Mouse (Mus musculus): ENCODE results near the gene Grin2c. TPM values are rescaled to one million over a fixed set of nuclear protein-coding genes. Genes with fewer than 3 reads are reported as not detected.

Gene Grin2c
- total RNA-seq, 2 experiments from 2014 or later = 2.2 to 10.6 TPM

DNA sequence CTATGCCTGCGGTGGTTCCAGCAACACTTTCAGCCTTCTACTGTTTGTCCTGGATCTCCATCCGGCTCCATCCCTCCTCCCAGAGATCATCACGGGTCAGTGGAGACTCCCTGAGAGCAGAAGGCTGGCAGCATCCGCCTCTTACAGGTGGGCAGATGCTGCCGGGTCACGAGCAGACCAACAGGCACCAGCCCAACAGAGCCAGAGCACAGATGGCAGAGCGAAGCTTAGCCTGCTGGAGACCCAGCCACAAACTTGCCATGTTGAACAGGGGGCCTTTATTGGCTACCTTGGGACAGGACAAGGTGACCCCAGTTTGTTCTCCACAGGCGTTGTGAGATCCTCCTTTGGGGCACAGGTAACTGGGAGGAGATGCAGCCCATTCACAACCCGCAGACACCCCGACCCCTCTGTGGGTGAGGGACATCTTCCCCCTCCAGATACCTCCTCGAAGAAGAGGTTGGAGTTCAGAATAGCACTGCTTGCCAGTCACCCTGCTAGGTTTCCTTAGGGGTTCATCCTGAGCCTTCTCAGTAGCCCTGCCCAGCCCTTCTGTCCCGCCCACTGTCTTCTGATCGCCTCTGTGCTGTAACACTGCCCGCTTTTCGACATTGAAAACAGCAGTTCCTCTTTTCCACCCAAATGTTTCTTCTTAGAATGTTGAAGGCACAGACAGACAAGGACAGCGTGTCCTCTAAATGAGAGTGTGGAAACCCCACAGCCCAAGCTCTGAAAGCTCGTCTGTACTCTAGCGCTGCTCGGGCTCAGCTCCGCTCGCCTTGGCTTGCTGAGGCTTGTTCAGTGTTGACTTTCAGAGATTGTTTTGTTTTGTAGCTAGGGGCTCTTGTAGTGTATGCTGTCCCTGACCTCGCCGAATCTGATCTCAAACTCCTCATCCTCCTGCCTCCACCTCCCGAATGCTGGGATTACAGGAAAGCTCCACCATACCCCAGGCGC lies 58.0 kb downstream of the Grin2c start:
- DNase-seq (ENCODE audit: low spot score in 2 of 2) = no peak

DNA sequence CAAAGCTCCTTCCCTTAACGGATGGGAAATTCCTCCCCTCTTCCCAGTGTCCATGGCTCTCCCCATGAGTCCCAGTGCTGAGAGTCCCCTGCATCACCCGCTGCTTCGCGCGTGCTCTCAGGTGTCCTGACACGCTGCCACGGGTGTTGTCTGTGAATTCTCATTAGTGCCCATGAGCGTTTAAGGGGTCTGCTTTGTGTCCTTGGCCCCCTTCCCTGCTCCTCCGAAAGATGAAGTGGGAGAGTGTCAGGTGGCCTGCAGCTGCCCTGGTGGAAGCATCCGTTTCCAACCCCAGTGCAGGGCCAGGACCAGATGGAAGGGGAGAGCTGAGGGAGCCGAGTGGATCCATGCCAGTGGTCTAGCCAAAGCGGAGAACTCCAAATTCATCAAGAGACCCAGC lies 58.9 kb downstream of the Grin2c start:
- DNase-seq (ENCODE audit: low spot score in 2 of 2) = no peak

DNA sequence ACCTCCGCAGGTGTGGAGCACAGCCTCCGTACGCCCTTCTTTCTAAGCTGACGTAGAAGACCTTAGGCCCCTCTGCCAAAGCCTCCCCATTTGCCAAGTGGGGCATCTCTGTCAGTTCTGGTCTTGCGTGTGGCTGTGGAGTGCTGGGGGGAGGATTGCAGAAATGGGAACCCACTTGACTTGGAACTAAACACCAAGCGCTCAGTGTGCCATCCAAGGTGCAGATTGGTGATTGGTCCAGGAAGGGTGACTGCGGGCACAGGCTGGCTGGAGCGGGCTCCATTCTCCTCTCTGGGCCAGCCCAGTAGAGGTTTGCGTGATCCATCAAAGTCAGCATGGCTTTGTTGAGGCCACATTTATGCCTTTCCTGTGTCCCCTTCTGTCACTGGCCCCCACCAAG lies 64.3 kb downstream of the Grin2c start:
- DNase-seq (ENCODE audit: low spot score in 2 of 2) = no peak

DNA sequence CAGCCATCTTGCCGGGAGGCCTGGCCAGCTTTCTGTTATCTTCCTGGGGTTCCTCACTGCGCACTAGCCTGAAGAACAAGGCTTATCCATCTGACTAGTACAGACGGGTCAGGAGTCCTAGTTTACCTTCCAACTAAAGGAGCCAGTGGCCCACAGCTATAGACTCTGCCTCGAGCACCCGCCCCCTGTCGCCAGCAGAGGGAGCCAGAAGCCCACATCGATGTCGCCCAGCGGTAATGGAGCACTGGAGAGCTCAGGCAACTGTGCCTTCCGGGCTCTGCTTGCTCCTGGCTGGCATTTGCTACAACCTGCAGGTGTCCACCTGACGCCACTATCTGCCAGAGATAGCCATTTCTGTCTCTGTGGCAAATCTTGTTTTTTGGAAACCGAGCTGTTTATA lies 64.7 kb downstream of the Grin2c start:
- peak; percentile 83 to 84 for DNase-seq (ENCODE audit: low spot score in 2 of 2)

DNA sequence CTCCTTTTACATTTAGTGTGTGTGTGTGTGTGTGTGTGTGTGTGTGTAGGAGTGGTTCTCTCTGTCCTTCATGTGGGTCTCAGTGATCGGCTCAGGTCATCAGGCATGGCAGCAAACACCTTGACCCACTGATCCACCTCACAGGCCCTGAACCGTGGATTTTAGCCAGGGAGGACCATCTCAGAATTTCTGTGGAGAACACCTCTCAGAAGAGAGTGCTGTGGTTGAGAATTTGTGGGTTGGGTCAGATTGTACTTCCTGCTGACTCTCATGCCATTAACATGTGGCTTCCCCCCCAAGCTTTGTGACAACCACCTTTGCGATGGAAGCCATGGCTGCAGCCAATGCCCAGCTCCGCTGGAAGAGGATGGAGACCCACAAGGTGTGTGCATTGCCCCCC lies 66.5 kb downstream of the Grin2c start:
- DNase-seq (ENCODE audit: low spot score in 2 of 2) = no peak

Small RNA genes lying within 50 kb of the gene (microRNA-seq; reads per million reads assigned to microRNA genes)
- 0 reads per million in 2 experiments for gene Gm25837 (ENCODE audit: borderline number of aligned reads in 2 of 2)

Other genes with a start within 250 kb of the Grin2c start
- gene Cd300ld4, start 240.2 kb downstream of the Grin2c start, total RNA-seq (2021) = under 1 TPM in 1 of 2 experiments, not detected in 1; 0.74 TPM
- 10 to 100 TPM in 1 of 2 experiments, 1 to 10 TPM in 1; 3.4 to 10.9 TPM for gene Cd300ld5, start 229.5 kb downstream of the Grin2c start, total RNA-seq (2021)
- 10 to 100 TPM in 1 of 2 experiments, 1 to 10 TPM in 1; 8.6 to 10.5 TPM for gene Cd300ld3, start 218.8 kb downstream of the Grin2c start, total RNA-seq (2021)
- under 1 TPM; 0.46 to 0.64 TPM for gene Cd300e, start 205.1 kb downstream of the Grin2c start, total RNA-seq (2021)
- gene Rab37, start 175.8 kb downstream of the Grin2c start, total RNA-seq (2021) = 1 to 10 TPM in 1 of 2 experiments, under 1 TPM in 1; 0.76 to 1.3 TPM
- 1 to 10 TPM; 1.3 to 2.5 TPM for gene Cd300lf, start 133.3 kb downstream of the Grin2c start, total RNA-seq (2021)
- 10 to 100 TPM; 17.2 to 19.3 TPM for gene Slc9a3r1, start 103.9 kb downstream of the Grin2c start, total RNA-seq (2021)
- 10 to 100 TPM; 20.3 to 20.7 TPM for gene Tmem104, start 79.8 kb downstream of the Grin2c start, total RNA-seq (2021)
- gene Nat9, start 79.4 kb downstream of the Grin2c start, total RNA-seq (2021) = 10 to 100 TPM; 26.2 to 27.6 TPM
- gene Fdxr, start 9.8 kb upstream of the Grin2c start, total RNA-seq (2021) = 1,000 to 10,000 TPM; 1,063 to 1,343 TPM
- gene Fads6, start 30.4 kb upstream of the Grin2c start, total RNA-seq (2021) = 10 to 100 TPM; 43.9 to 59.6 TPM
- gene Otop2, start 39.9 kb upstream of the Grin2c start, total RNA-seq (2021) = not detected
- gene Ush1g, start 54.8 kb upstream of the Grin2c start, total RNA-seq (2021) = under 1 TPM; 0.36 to 0.74 TPM
- gene Otop3, start 67.5 kb upstream of the Grin2c start, total RNA-seq (2021) = not detected
- gene Hid1, start 100.5 kb upstream of the Grin2c start, total RNA-seq (2021) = 10 to 100 TPM; 31.4 to 65.8 TPM
- 100 to 1,000 TPM; 159 to 181 TPM for gene Cdr2l, start 114.7 kb upstream of the Grin2c start, total RNA-seq (2021)
- gene Mrpl58, start 136.5 kb upstream of the Grin2c start, total RNA-seq (2021) = 100 to 1,000 TPM; 133 to 137 TPM
- gene Atp5h, start 152.7 kb upstream of the Grin2c start, total RNA-seq (2021) = 100 to 1,000 TPM; 595 to 747 TPM
- gene Kctd2, start 152.9 kb upstream of the Grin2c start, total RNA-seq (2021) = 10 to 100 TPM; 44.1 to 71.4 TPM
- gene Trim80, start 173.3 kb upstream of the Grin2c start, total RNA-seq (2021) = under 1 TPM; 0.20 to 0.61 TPM
- gene Slc16a5, start 195.2 kb upstream of the Grin2c start, total RNA-seq (2021) = not detected
- 10 to 100 TPM in 1 of 2 experiments, 1 to 10 TPM in 1; 7.9 to 11.1 TPM for gene Armc7, start 208.4 kb upstream of the Grin2c start, total RNA-seq (2021)
- gene Nt5c, start 224.6 kb upstream of the Grin2c start, total RNA-seq (2021) = 100 to 1,000 TPM in 1 of 2 experiments, 10 to 100 TPM in 1; 68.7 to 154 TPM
- 10 to 100 TPM; 81.3 to 86.5 TPM for gene Jpt1, start 247.1 kb upstream of the Grin2c start, total RNA-seq (2021)

All from adrenal gland, adult 18-20 months (tissue).